Mouse (Mus musculus) adrenal gland, postnatal 14 days (tissue): ENCODE data around the gene Il25. TPM values are rescaled to one million over a fixed set of nuclear protein-coding genes. Genes with fewer than 3 reads are reported as not detected.

Experiments
- microRNA-seq, 2 experiments: library from miRNA; unstranded; fragments of <30 nt; microRNA quantifications; one replicate each; pipeline ENCODE4 v1.2.0; 2021
- total RNA-seq: library from RNA; stranded (reverse); gene quantifications from 2 replicates; pipeline ENCODE4 v1.2.3, GENCODE M21; 2021

Gene Il25
- total RNA-seq, 1 experiment from 2014 or later: not detected

Small RNA genes lying within 50 kb of the gene (microRNA-seq; reads per million reads assigned to microRNA genes)
- gene Mir208a (0.38 to 0.43 reads per million in 2 experiments), gene Mir208b (0.85 to 12.2 reads per million in 2 experiments)

Other genes starting within 250 kb of the Il25 start
- 33.7 and 41.0 TPM in 2 replicates for gene 1700123O20Rik, start 246.5 kb upstream of the Il25 start, total RNA-seq
- 168 and 193 TPM in 2 replicates for gene Acin1, start 245.8 kb upstream of the Il25 start, total RNA-seq
- gene Gm29776, start 233.9 kb upstream of the Il25 start, total RNA-seq: not detected in 2 replicates
- gene Cebpe, start 220.5 kb upstream of the Il25 start, total RNA-seq: not detected in 2 replicates
- gene Slc7a8, start 150.7 kb upstream of the Il25 start, total RNA-seq: 46.1 and 51.5 TPM in 2 replicates
- 0.38 TPM in 1 of 2 replicates, not detected in the other for gene Rnf212b, start 118.6 kb upstream of the Il25 start, total RNA-seq
- gene Homez, start 61.7 kb upstream of the Il25 start, total RNA-seq: 9.6 and 10.9 TPM in 2 replicates
- gene Ppp1r3e, start 55.1 kb upstream of the Il25 start, total RNA-seq: 14.0 and 15.9 TPM in 2 replicates
- 43.5 and 51.9 TPM in 2 replicates for gene Bcl2l2, start 49.3 kb upstream of the Il25 start, total RNA-seq
- gene Gm20521, start 49.3 kb upstream of the Il25 start, total RNA-seq: 1.7 and 7.0 TPM in 2 replicates
- gene Pabpn1, start 40.2 kb upstream of the Il25 start, total RNA-seq: 154 and 191 TPM in 2 replicates
- gene Slc22a17, start 19.6 kb upstream of the Il25 start, total RNA-seq: 30.7 and 32.9 TPM in 2 replicates
- 3.1 and 6.2 TPM in 2 replicates for gene Efs, start 6.6 kb upstream of the Il25 start, total RNA-seq
- gene Cmtm5, start 3.6 kb downstream of the Il25 start, total RNA-seq: 1.6 and 1.9 TPM in 2 replicates
- gene Myh6, start 34.2 kb downstream of the Il25 start, total RNA-seq: 0.22 TPM in 1 of 2 replicates, not detected in the other
- not detected in 2 replicates for gene Gm17428, start 44.2 kb downstream of the Il25 start, total RNA-seq
- gene Myh7, start 61.9 kb downstream of the Il25 start, total RNA-seq: 0.11 TPM in 1 of 2 replicates, not detected in the other
- 34.5 and 39.2 TPM in 2 replicates for gene Ngdn, start 82.8 kb downstream of the Il25 start, total RNA-seq
- gene Zfhx2, start 159.6 kb downstream of the Il25 start, total RNA-seq: 7.3 and 9.8 TPM in 2 replicates
- gene Thtpa, start 162.1 kb downstream of the Il25 start, total RNA-seq: 11.3 and 15.8 TPM in 2 replicates
- gene Ap1g2, start 173.9 kb downstream of the Il25 start, total RNA-seq: 26.6 and 36.1 TPM in 2 replicates
- 3.3 and 5.9 TPM in 2 replicates for gene Jph4, start 184.2 kb downstream of the Il25 start, total RNA-seq